Mouse (Mus musculus): Measurements from ENCODE around the gene Isyna1.

DNA sequence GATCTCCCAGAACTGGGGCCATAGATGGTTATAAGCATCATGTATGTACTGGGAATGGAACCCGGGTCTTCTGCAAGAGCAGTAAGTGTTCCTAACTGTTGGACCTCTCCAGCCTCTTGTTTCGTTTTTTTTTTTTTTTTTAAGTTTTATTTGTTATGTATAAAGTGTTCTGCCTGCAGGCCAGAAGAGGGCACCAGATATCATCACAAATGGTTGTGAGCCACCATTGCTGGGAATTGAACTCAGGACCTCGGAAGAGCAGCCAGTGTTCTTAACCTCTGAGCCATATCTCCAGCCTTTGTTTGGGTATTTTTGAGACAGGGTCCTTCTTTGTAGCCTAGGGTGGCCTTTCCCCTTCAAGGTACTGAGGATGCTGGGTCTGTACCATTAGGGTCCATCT, 35.2 kb upstream of the Isyna1 start:
- peak; percentile 52 for TF ChIP-seq CTCF (IDR thresholded peaks at IDR 0.05; ENCODE audit: low read depth)
- no peak for TF ChIP-seq EP300 (IDR thresholded peaks at IDR 0.05; ENCODE audit: low read depth)

All from liver, embryonic 14.5 days (tissue).